Mouse (Mus musculus) adrenal gland, postnatal 0 days (tissue): ENCODE measurements around the gene Slc30a3. TPM values are rescaled to one million over a fixed set of nuclear protein-coding genes. Genes with fewer than 3 reads are reported as not detected.

Experiments
- polyA plus RNA-seq: library from polyadenylated mRNA; unstranded; fragments of >200 nt; fragmentation: Nextera tagmentation; extraction: Ambion mirVana; gene quantifications from 2 replicates; pipeline ENCODE4 v1.2.1, GENCODE M21; 2015

Slc30a3 gene
- 0.29 and 2.7 TPM in 2 replicates for polyA plus RNA-seq

GRCm38 (mm10) chr5:31108000-31108490, at the start of gene Slc30a3:
TSS of gene Slc30a3 (minus strand) at chr5:31108237.

GRCm38 (mm10) chr5:31154152-31154553, 46.1 kb upstream of the Slc30a3 start, which contains the start of gene Mpv17:
TSS of gene Mpv17 (minus strand) at chr5:31154251.

DNA sequence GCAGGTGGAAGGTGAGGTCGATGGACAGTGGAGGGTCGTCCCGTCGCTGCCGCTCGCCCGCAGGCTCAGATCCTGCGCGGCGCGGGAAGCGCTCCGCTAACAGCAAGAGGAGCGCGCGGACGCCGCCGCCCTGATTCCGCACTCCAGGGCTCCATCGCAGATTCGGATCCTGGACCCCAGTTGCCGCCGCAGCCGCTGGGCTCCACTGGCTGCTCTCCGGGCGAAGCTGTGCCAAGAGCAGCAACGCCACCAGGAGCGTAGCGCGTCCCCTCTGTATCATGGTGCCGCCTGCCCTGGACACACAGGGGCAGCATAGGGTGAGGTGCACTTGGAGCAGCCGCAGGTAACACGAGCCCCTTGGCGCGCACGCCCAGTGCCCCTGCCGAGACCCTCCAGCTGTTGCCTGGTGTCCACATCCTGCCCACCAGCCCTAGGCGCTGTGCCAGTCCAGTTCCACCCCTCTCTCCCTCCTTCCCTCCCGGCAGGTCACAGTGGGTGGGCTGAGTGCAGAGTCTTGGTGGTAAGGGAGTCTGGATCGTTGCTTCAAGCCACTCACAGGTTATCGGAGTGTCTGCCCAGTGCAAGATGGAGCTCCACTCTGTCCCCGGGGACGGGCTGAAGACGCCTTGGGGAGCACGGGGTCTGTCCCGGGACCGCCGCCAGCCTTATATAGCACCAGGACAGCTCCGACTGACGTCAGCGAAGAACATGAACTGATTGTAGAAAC, 30.4 kb upstream of the Slc30a3 start, which contains the start of gene Ucn:
Gene Ucn, minus strand, starts transcription at position 589 of the 727 bp plus-strand sequence.

DNA sequence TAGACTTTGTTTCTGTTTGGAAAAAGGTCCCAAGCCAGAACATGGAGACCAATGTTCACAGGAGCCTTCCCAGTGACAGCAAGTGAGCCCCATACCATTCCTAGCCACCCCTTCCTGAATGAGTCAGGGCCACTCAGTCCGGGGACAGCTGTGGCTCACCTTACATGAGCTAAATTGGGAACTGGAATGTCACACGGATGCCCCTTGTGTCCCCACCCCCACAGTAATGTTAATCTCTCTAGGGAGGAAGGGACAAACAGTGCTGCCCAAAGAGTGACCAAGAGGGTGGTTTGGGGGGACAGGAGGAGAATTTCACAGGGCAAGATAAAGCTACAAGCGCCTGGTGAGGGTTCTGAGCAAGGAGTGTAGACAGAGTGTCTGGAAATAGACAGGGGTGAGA, 8.3 kb upstream of the Slc30a3 start, which contains the start of gene Trim54:
Gene Trim54, plus strand, starts transcription at position 359 of the 400 bp plus-strand sequence.

GRCm38 (mm10) chr5:31105814-31106335, 2.2 kb downstream of the Slc30a3 start, which contains the start of gene Dnajc5g:
TSS of gene Dnajc5g (plus strand) at chr5:31106285.

GRCm38 (mm10) chr5:31054261-31055215, 53.5 kb downstream of the Slc30a3 start, which contains the start of gene Cad:
TSS of gene Cad (plus strand) at chr5:31054780.

GRCm38 (mm10) chr5:31048763-31049641, 59.0 kb downstream of the Slc30a3 start, which contains the start of gene Slc5a6:
TSS of gene Slc5a6 (minus strand) at chr5:31048924.

GRCm38 (mm10) chr5:31047848-31048762, 59.9 kb downstream of the Slc30a3 start, which contains the start of gene Atraid:
TSS of gene Atraid (plus strand) at chr5:31048312.

Other genes starting within 250 kb of the Slc30a3 start
- gene Tmem214, start 240.2 kb downstream of the Slc30a3 start, polyA plus RNA-seq = 42.4 and 55.2 TPM in 2 replicates
- 8.5 and 11.6 TPM in 2 replicates for gene Agbl5, start 219.5 kb downstream of the Slc30a3 start, polyA plus RNA-seq
- gene Ost4, start 200.4 kb downstream of the Slc30a3 start, polyA plus RNA-seq = 572 and 713 TPM in 2 replicates
- 101 and 110 TPM in 2 replicates for gene Emilin1, start 194.8 kb downstream of the Slc30a3 start, polyA plus RNA-seq
- 77.2 and 91.1 TPM in 2 replicates for gene Khk, start 186.8 kb downstream of the Slc30a3 start, polyA plus RNA-seq
- gene Cgref1, start 162.6 kb downstream of the Slc30a3 start, polyA plus RNA-seq = 7.9 and 17.1 TPM in 2 replicates
- 45.1 and 79.5 TPM in 2 replicates for gene Preb, start 147.9 kb downstream of the Slc30a3 start, polyA plus RNA-seq
- gene Tcf23, start 139.6 kb downstream of the Slc30a3 start, polyA plus RNA-seq = 0.65 and 0.84 TPM in 2 replicates
- 349 and 399 TPM in 2 replicates for gene Atraid, start 59.9 kb downstream of the Slc30a3 start, polyA plus RNA-seq
- 5.9 and 7.6 TPM in 2 replicates for gene Slc5a6, start 59.3 kb downstream of the Slc30a3 start, polyA plus RNA-seq
- 3.8 and 4.5 TPM in 2 replicates for gene Cad, start 53.5 kb downstream of the Slc30a3 start, polyA plus RNA-seq
- not detected in 2 replicates for gene Dnajc5g, start 2.0 kb downstream of the Slc30a3 start, polyA plus RNA-seq
- 1.3 TPM in 1 of 2 replicates, not detected in the other for gene Trim54, start 8.5 kb upstream of the Slc30a3 start, polyA plus RNA-seq
- not detected in 2 replicates for gene Ucn, start 30.6 kb upstream of the Slc30a3 start, polyA plus RNA-seq
- gene Mpv17, start 46.0 kb upstream of the Slc30a3 start, polyA plus RNA-seq = 73.8 and 79.7 TPM in 2 replicates
- 0.49 and 1.2 TPM in 2 replicates for gene Gm29609, start 71.7 kb upstream of the Slc30a3 start, polyA plus RNA-seq
- gene Gtf3c2, start 71.9 kb upstream of the Slc30a3 start, polyA plus RNA-seq = 27.2 and 38.0 TPM in 2 replicates
- 84.0 and 115 TPM in 2 replicates for gene Snx17, start 85.0 kb upstream of the Slc30a3 start, polyA plus RNA-seq
- 43.1 and 45.6 TPM in 2 replicates for gene Eif2b4, start 85.2 kb upstream of the Slc30a3 start, polyA plus RNA-seq
- 6.1 and 10.5 TPM in 2 replicates for gene Zfp513, start 94.1 kb upstream of the Slc30a3 start, polyA plus RNA-seq
- 55.4 and 77.7 TPM in 2 replicates for gene Ppm1g, start 112.5 kb upstream of the Slc30a3 start, polyA plus RNA-seq
- 108 and 122 TPM in 2 replicates for gene Nrbp1, start 132.6 kb upstream of the Slc30a3 start, polyA plus RNA-seq
- gene Gm9970, start 133.0 kb upstream of the Slc30a3 start, polyA plus RNA-seq = 1.1 and 1.3 TPM in 2 replicates
- 3.6 and 4.5 TPM in 2 replicates for gene Krtcap3, start 143.5 kb upstream of the Slc30a3 start, polyA plus RNA-seq
- 11.5 and 15.1 TPM in 2 replicates for gene Ift172, start 182.9 kb upstream of the Slc30a3 start, polyA plus RNA-seq
- 14.4 and 20.9 TPM in 2 replicates for gene Fndc4, start 187.8 kb upstream of the Slc30a3 start, polyA plus RNA-seq
- 1.1 and 1.9 TPM in 2 replicates for gene Gckr, start 189.2 kb upstream of the Slc30a3 start, polyA plus RNA-seq